Mouse (Mus musculus): ENCODE measurements at regions not wholly inside any gene's neighbourhood (a gene's known extent, or its start where the extent isn't known, plus 50 kb on each side); places are given as distances from the start of the nearest gene placed in this dataset.

DNA sequence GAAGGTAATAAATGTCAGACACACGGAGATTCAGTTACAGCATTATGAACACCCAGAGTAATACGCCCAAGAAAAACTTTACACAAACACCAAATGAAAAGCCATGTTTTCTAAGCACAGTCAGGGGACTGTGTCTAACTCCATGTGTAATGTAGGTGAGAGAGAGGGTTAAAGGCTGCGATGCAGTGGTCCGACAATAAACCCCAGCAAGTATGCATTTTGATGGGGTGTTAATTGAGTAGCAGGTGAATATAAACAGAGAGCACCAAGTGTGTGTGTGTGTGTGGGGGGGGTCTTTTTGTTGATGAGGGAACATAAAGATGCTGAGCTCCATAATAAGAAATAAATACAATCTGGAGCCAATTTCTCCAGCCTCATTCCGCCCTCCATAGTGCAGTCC lies 238.6 kb upstream of the Tmco5 start:
- no peak for TF ChIP-seq EP300 (IDR thresholded peaks at IDR 0.05; ENCODE audit: low read depth)
- TF ChIP-seq CTCF (IDR thresholded peaks at IDR 0.05; ENCODE audit: low read depth), result no peak
- no peaks in the 10 kb centered on the region for H3K36me3 ChIP-seq (replicated peaks; ENCODE audit: control insufficient read depth, insufficient read depth, low read length)
- ATAC-seq (ENCODE audit: insufficient read depth, low read depth) (no peak), DNase-seq (ENCODE audit: low spot score) (no peak)
- no peak overlapping the region for H3K4me3 ChIP-seq (ENCODE audit: low read depth, low read length)
- no peak overlapping the region for H3K27ac ChIP-seq (ENCODE audit: low read depth)
- H3K4me1 ChIP-seq (ENCODE audit: control insufficient read depth, insufficient read depth), result no peaks in the 10 kb centered on the region
- H3K9ac ChIP-seq (replicated peaks; ENCODE audit: low read depth, low read length), result no peak overlapping the region
- 78% methylated on average over 5 of the region's 5 CpGs for WGBS
- H3K9me3 ChIP-seq (replicated peaks; ENCODE audit: control insufficient read depth, low read length), result no peaks in the 10 kb centered on the region
- no peaks in the 10 kb centered on the region for H3K27me3 ChIP-seq (ENCODE audit: control insufficient read depth, insufficient read depth, low read length)
- no peak overlapping the region for H3K4me2 ChIP-seq (ENCODE audit: low read depth, low read length)

DNA sequence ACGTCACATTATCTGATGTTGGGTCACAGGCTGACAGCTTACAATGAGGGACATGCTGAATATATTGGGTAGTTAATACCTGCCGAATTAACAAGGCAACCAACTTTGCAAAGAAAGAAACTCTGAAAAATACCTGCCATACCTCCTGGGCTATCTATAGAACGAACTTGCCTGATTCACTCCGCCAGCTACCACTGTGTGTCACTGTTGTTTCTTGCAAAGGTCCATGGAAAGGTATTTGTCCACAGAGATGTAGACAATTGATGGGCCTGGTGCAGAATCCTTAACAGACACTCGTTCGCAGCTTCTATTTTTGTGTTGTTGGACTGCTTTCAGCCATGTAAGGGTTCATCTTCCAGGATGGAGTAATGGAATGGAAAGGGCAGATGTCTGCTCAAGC lies 226.4 kb upstream of the Tmco5 start:
- no peak overlapping the region for H3K27ac ChIP-seq (ENCODE audit: low read depth)
- 68% methylated on average over 6 of the region's 6 CpGs for WGBS
- H3K36me3 ChIP-seq (replicated peaks; ENCODE audit: control insufficient read depth, insufficient read depth, low read length), result no peaks in the 10 kb centered on the region
- DNase-seq (ENCODE audit: low spot score) (no peak), ATAC-seq (ENCODE audit: insufficient read depth, low read depth) (no peak)
- H3K4me1 ChIP-seq (ENCODE audit: control insufficient read depth, insufficient read depth), result no peaks in the 10 kb centered on the region
- TF ChIP-seq EP300 (IDR thresholded peaks at IDR 0.05; ENCODE audit: low read depth), result no peak
- peak; percentile 24 for TF ChIP-seq CTCF (IDR thresholded peaks at IDR 0.05; ENCODE audit: low read depth)
- no peak overlapping the region for H3K4me3 ChIP-seq (ENCODE audit: low read depth, low read length)
- H3K27me3 ChIP-seq (ENCODE audit: control insufficient read depth, insufficient read depth, low read length), result no peaks in the 10 kb centered on the region
- no peaks in the 10 kb centered on the region for H3K9me3 ChIP-seq (replicated peaks; ENCODE audit: control insufficient read depth, low read length)
- H3K9ac ChIP-seq (replicated peaks; ENCODE audit: low read depth, low read length), result no peak overlapping the region
- H3K4me2 ChIP-seq (ENCODE audit: low read depth, low read length), result no peak overlapping the region

DNA sequence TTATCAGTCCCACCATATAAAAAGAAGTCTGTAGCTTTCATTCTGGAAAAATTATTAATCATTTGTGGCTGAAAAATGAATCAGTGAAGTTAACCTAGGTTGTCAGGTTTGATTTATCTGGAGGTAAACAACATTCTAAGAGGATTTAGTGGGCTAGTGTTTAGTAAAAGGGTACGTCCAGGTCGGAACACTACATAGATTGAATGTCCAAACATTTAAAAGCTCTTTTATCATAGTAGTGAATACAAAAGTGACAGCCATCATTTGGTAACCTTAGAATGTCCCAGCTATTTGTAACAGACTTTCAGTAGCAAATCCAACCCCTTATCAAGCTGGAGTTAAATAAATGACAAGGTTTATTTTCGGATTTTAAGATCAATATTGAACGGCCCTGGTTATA lies 192.7 kb upstream of the Tmco5 start:
- ATAC-seq (ENCODE audit: insufficient read depth, low read depth) (no peak), DNase-seq (ENCODE audit: low spot score) (no peak)
- Histone ChIP-seq H3K27me3 (ENCODE audit: control insufficient read depth, insufficient read depth, low read length) (no peaks in the 10 kb centered on the region), H3K9ac (replicated peaks; ENCODE audit: low read depth, low read length) (no peak overlapping the region), H3K9me3 (replicated peaks; ENCODE audit: control insufficient read depth, low read length) (no peaks in the 10 kb centered on the region), H3K27ac (ENCODE audit: low read depth) (no peak overlapping the region), H3K4me1 (ENCODE audit: control insufficient read depth, insufficient read depth) (no peaks in the 10 kb centered on the region), H3K36me3 (replicated peaks; ENCODE audit: control insufficient read depth, insufficient read depth, low read length) (no peaks in the 10 kb centered on the region), H3K4me3 (ENCODE audit: low read depth, low read length) (no peak overlapping the region), H3K4me2 (ENCODE audit: low read depth, low read length) (no peak overlapping the region)
- no peak for TF ChIP-seq EP300 (IDR thresholded peaks at IDR 0.05; ENCODE audit: low read depth)
- no peak for TF ChIP-seq CTCF (IDR thresholded peaks at IDR 0.05; ENCODE audit: low read depth)
- 74% methylated on average over 4 of the region's 4 CpGs for WGBS

DNA sequence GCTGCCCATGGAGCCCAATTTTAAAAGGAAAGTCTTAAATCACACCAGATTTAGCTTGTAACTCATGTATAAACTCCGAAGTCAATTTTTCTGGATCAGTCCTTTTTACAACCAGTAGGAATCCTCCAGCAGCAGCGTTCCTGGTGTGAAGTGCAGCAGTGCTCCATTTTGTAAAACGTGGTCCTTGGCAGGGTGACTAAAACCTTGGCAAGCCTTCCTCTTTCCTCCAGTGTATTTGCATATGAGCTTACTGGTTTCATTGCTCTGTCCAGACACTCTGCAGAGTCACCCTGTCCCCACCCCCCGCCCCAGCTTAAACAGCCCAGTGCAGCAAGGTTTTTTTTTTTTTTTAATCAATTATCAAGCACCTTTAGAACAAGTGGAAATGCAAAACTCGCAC lies 180.9 kb upstream of the Tmco5 start:
- Histone ChIP-seq H3K4me1 (ENCODE audit: control insufficient read depth, insufficient read depth) (no peaks in the 10 kb centered on the region), H3K36me3 (replicated peaks; ENCODE audit: control insufficient read depth, insufficient read depth, low read length) (no peaks in the 10 kb centered on the region)
- no peak for ATAC-seq (ENCODE audit: insufficient read depth, low read depth)

DNA sequence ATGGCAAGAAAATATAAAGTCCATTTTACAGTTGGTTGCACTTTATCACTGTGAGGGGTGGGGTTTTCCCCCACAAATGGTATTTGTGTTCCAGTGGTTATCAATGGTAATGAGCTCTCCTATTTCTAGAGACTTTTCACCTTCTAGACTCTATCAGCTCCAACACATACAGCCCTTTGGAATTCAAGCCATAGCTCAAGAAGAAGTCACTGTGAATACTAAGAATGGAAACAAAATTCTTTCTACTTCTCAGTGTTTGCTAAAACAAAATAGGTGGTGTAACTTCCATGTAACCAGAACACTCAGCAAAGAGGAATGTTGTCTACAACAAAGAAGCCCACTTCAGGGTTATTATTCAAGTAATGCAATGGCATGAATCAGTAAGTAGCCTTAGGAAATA lies 173.8 kb upstream of the Tmco5 start:
- H3K4me3 ChIP-seq (ENCODE audit: low read depth, low read length), result no peak overlapping the region
- no peak for ATAC-seq (ENCODE audit: insufficient read depth, low read depth)
- no peak for TF ChIP-seq EP300 (IDR thresholded peaks at IDR 0.05; ENCODE audit: low read depth)
- no peak for TF ChIP-seq CTCF (IDR thresholded peaks at IDR 0.05; ENCODE audit: low read depth)
- no peaks in the 10 kb centered on the region for H3K4me1 ChIP-seq (ENCODE audit: control insufficient read depth, insufficient read depth)
- DNase-seq (ENCODE audit: low spot score), result no peak
- H3K27me3 ChIP-seq (ENCODE audit: control insufficient read depth, insufficient read depth, low read length), result no peaks in the 10 kb centered on the region
- H3K36me3 ChIP-seq (replicated peaks; ENCODE audit: control insufficient read depth, insufficient read depth, low read length), result no peaks in the 10 kb centered on the region
- no peak overlapping the region for H3K27ac ChIP-seq (ENCODE audit: low read depth)
- no peaks in the 10 kb centered on the region for H3K9me3 ChIP-seq (replicated peaks; ENCODE audit: control insufficient read depth, low read length)
- no peak overlapping the region for H3K9ac ChIP-seq (replicated peaks; ENCODE audit: low read depth, low read length)
- no peak overlapping the region for H3K4me2 ChIP-seq (ENCODE audit: low read depth, low read length)

More for the DNA sequence above, 180.9 kb upstream of the Tmco5 start:
- Histone ChIP-seq H3K27me3 (ENCODE audit: control insufficient read depth, insufficient read depth, low read length) (no peaks in the 10 kb centered on the region), H3K9me3 (replicated peaks; ENCODE audit: control insufficient read depth, low read length) (no peaks in the 10 kb centered on the region), H3K27ac (ENCODE audit: low read depth) (no peak overlapping the region), H3K4me3 (ENCODE audit: low read depth, low read length) (no peak overlapping the region), H3K4me2 (ENCODE audit: low read depth, low read length) (no peak overlapping the region), H3K9ac (replicated peaks; ENCODE audit: low read depth, low read length) (no peak overlapping the region)
- DNase-seq (ENCODE audit: low spot score), result no peak
- WGBS, result 56% methylated on average over 5 of the region's 5 CpGs
- no peak for TF ChIP-seq CTCF (IDR thresholded peaks at IDR 0.05; ENCODE audit: low read depth)

DNA sequence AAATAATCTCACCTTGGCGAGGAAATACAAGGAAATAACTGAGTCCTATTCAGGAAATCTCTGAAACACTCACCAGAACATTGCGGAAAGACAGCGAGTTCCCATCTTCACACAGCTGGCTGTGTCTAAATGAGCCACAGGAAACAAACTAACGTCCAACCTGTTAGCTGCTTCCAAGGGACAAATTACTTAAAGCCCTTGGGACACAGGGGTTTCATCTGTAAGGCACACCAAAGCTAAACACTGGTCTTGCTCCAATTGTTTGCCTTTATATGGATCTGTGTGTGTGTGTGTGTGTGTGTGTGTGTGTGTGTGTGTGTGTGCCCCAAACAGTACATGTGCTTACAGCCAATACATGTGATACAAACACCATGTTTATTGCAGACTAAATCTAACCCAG lies 168.9 kb upstream of the Tmco5 start:
- H3K36me3 ChIP-seq (replicated peaks; ENCODE audit: control insufficient read depth, insufficient read depth, low read length), result no peaks in the 10 kb centered on the region
- no peak for TF ChIP-seq EP300 (IDR thresholded peaks at IDR 0.05; ENCODE audit: low read depth)
- TF ChIP-seq CTCF (IDR thresholded peaks at IDR 0.05; ENCODE audit: low read depth), result no peak
- WGBS, result 51% methylated on average over 4 of the region's 4 CpGs
- H3K4me2 ChIP-seq (ENCODE audit: low read depth, low read length), result no peak overlapping the region
- H3K4me3 ChIP-seq (ENCODE audit: low read depth, low read length), result no peak overlapping the region
- DNase-seq (ENCODE audit: low spot score) (no peak), ATAC-seq (ENCODE audit: insufficient read depth, low read depth) (no peak)
- no peak overlapping the region for H3K9ac ChIP-seq (replicated peaks; ENCODE audit: low read depth, low read length)
- H3K9me3 ChIP-seq (replicated peaks; ENCODE audit: control insufficient read depth, low read length), result no peaks in the 10 kb centered on the region
- no peaks in the 10 kb centered on the region for H3K4me1 ChIP-seq (ENCODE audit: control insufficient read depth, insufficient read depth)
- H3K27me3 ChIP-seq (ENCODE audit: control insufficient read depth, insufficient read depth, low read length), result no peaks in the 10 kb centered on the region
- no peak overlapping the region for H3K27ac ChIP-seq (ENCODE audit: low read depth)
